Mouse (Mus musculus): ENCODE data around the gene Pglyrp2. TPM values are rescaled to one million over a fixed set of nuclear protein-coding genes. Genes with fewer than 3 reads are reported as not detected.
A peak's percentile ranks its signal among the peaks of the same experiment; 100 is the strongest.

Gene Pglyrp2
- polyA plus RNA-seq, 1 experiment from 2014 or later = 0.07 TPM

DNA sequence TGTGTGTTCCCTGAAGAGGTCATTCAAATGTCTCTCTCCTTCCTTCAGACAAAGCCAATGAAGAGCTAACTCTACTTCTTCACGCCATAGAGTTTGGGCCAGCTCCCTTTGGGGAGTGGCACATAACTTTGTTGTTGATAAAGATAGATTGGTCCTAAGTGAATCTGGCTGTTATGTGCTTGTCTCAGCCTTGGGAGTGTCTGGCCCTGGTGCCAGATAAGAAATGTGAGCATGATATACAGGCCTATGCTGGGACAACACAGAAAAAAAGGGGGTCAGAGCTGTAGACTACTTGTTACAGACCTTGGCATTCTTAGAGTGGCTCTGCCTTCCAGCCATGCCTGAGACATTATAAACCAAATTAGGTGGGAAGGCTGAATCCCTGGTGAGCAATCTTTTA, 58.7 kb downstream of the Pglyrp2 start:
- DNase-seq (ENCODE audit: extremely low spot score, low spot score) = peak; percentile 14

DNA sequence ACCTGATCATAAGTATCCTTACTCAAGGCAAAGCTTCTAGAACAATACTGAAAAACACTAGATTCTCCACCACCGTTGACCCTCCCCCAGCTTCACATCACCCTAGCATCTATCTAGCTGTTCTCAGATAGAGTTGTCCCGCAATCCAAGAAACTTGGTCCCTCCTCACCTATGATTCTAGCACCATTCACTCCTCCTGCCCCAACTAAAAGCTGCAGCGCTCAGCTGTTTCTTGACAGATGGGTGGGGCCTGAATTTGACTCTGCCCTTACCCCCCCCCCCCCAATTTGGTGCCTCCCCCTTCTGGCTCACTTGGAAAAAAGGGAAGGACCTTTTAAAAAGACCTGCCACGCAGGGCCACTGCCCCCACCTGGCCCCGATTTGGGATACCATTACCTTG, 59.1 kb downstream of the Pglyrp2 start:
- DNase-seq (ENCODE audit: extremely low spot score, low spot score) = no peak
- Histone ChIP-seq H3K27ac (peak overlapping the region; percentile 97), H3K4me1 (peaks cover 45% of the 10 kb centered on the region), H3K9me3 (no peaks in the 10 kb centered on the region), H3K27me3 (ENCODE audit: poor library complexity, severe bottlenecking) (peaks cover 4% of the 10 kb centered on the region; the same call in 1 of the 2 replicates), H3K36me3 (replicated peaks) (peaks cover 37% of the 10 kb centered on the region), H3K4me3 (peak overlapping the region; percentile 96)
- 66% methylated on average over 5 of the region's 5 CpGs for whole genome bisulfite sequencing

More for the DNA sequence above, 58.7 kb downstream of the Pglyrp2 start:
- H3K27me3 ChIP-seq (ENCODE audit: poor library complexity, severe bottlenecking) = peaks cover 4% of the 10 kb centered on the region; the same call in 1 of the 2 replicates
- H3K4me1 ChIP-seq = peaks cover 45% of the 10 kb centered on the region
- 78% methylated on average over 1 of the region's 1 CpGs for WGBS
- peak overlapping the region; percentile 96; the same call in 1 of the 2 replicates for H3K4me3 ChIP-seq
- H3K36me3 ChIP-seq (replicated peaks) = peaks cover 32% of the 10 kb centered on the region
- no peaks in the 10 kb centered on the region for H3K9me3 ChIP-seq
- H3K27ac ChIP-seq = peak overlapping the region; percentile 97; the same call in 1 of the 2 replicates

DNA sequence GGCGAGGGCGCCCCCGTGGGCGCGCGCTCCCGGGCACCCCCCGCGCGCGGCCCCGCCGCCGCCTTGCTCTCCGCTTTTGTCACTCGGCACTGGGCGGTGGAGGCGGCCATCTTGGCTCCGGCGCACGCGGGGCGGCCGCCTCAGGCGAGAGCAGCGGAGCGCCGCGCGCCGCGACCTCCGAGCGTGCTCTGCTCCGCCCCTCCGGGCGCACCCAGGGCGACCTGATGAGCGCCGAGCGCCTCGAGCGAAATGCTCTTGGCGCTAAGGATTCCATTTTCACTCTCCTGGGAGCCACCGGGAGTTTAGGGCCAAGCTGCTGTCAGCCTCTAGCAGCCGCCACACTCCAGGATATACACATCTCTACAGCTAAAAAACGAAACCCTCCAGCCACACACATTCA, 59.6 kb downstream of the Pglyrp2 start:
- peak; percentile 85 for DNase-seq (ENCODE audit: extremely low spot score, low spot score)
- Histone ChIP-seq H3K36me3 (replicated peaks) (peaks cover 42% of the 10 kb centered on the region), H3K27me3 (ENCODE audit: poor library complexity, severe bottlenecking) (peaks cover 4% of the 10 kb centered on the region; the same call in 1 of the 2 replicates), H3K9me3 (no peaks in the 10 kb centered on the region), H3K27ac (peak overlapping the region; percentile 97), H3K4me1 (peaks cover 45% of the 10 kb centered on the region), H3K4me3 (peak overlapping the region; percentile 96)
- WGBS = under 1% methylated on average over 43 of the region's 47 CpGs

DNA sequence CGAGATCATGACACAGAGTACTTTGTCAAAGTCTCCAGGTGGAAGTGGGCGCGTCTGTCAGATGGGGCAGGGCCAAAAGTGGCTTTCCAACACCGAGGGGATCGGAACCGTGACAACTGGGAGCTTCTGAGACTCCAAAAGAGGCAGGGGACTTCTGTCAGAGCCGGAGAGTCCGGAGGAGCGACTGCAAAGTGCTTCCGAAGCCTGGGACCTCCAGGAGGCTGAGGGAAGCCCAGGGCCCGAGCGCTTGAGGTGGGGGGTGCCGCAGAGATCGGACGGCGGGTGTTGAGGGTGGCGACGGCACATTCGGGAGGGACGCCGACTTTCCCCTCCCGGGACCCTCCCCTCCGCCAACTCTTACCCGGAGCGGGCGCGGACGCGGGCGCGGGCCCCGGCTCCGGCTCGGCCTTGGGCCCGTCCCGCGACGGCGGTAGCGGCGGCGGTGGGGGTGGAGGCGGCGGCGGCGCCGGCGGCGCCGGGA, 60.1 kb downstream of the Pglyrp2 start:
- Histone ChIP-seq H3K9me3 (no peaks in the 10 kb centered on the region), H3K4me3 (peak overlapping the region; percentile 96), H3K27ac (peak overlapping the region; percentile 97), H3K4me1 (peaks cover 41% of the 10 kb centered on the region), H3K27me3 (ENCODE audit: poor library complexity, severe bottlenecking) (peaks cover 4% of the 10 kb centered on the region; the same call in 1 of the 2 replicates), H3K36me3 (replicated peaks) (peaks cover 47% of the 10 kb centered on the region)
- DNase-seq (ENCODE audit: extremely low spot score, low spot score) = peak; percentile 40
- 1% methylated on average over 31 of the region's 50 CpGs for WGBS

DNA sequence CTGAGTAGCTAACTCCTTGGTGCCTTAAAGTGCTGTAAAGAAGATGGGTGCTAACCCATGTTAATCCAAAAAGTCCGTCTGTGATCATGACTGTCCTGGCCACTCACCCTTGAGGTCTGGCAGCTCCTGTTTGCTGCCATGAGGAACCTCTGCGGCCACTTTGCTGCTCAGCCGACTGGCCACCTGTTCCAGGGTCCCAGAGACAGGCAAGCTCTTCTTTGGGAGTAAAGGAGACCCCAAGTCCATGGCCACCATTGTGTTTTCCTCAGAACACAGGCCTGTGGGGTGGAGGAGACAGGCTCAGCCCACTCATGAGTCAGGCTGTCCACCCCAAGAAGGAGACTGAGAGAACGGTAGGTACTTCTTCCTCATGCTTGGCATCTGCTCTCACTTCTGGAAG, 61.3 kb downstream of the Pglyrp2 start:
- Histone ChIP-seq H3K4me1 (peaks cover 35% of the 10 kb centered on the region), H3K9me3 (no peaks in the 10 kb centered on the region), H3K27ac (peak overlapping the region; percentile 97; the same call in 1 of the 2 replicates), H3K27me3 (ENCODE audit: poor library complexity, severe bottlenecking) (peaks cover 2% of the 10 kb centered on the region; the same call in 1 of the 2 replicates), H3K36me3 (replicated peaks) (peaks cover 58% of the 10 kb centered on the region), H3K4me3 (peak overlapping the region; percentile 96)
- DNase-seq (ENCODE audit: extremely low spot score, low spot score) = peak; percentile 13
- WGBS = 89% methylated on average over 4 of the region's 4 CpGs

Small RNA genes lying within 50 kb of the gene (microRNA-seq; reads per million reads assigned to microRNA genes)
- gene Gm22201 = not detected

Other genes with a start within 250 kb of the Pglyrp2 start
- gene Ephx3, start 234.6 kb downstream of the Pglyrp2 start, polyA plus RNA-seq (2016; fragmentation: Nextera tagmentation; extraction: Ambion mirVana) = 0.09 and 0.20 TPM in 2 replicates
- gene Brd4, start 139.4 kb downstream of the Pglyrp2 start, polyA plus RNA-seq (2016; fragmentation: Nextera tagmentation; extraction: Ambion mirVana) = 112 and 113 TPM in 2 replicates
- gene Akap8, start 102.9 kb downstream of the Pglyrp2 start, polyA plus RNA-seq (2016; fragmentation: Nextera tagmentation; extraction: Ambion mirVana) = 144 and 147 TPM in 2 replicates
- gene Akap8l, start 73.6 kb downstream of the Pglyrp2 start, polyA plus RNA-seq (2016; fragmentation: Nextera tagmentation; extraction: Ambion mirVana) = 79.0 and 79.9 TPM in 2 replicates
- 24.9 and 25.9 TPM in 2 replicates for gene Wiz, start 34.7 kb downstream of the Pglyrp2 start, polyA plus RNA-seq (2016; fragmentation: Nextera tagmentation; extraction: Ambion mirVana)
- gene Rasal3, start 20.6 kb downstream of the Pglyrp2 start, polyA plus RNA-seq (2016; fragmentation: Nextera tagmentation; extraction: Ambion mirVana) = 0.50 and 0.52 TPM in 2 replicates
- 0.46 TPM in 1 of 2 replicates, not detected in the other for gene Cyp4f39, start 28.6 kb upstream of the Pglyrp2 start, polyA plus RNA-seq (2016; fragmentation: Nextera tagmentation; extraction: Ambion mirVana)
- gene Cyp4f17, start 81.9 kb upstream of the Pglyrp2 start, polyA plus RNA-seq (2016; fragmentation: Nextera tagmentation; extraction: Ambion mirVana) = 7.0 and 7.5 TPM in 2 replicates
- gene Cyp4f16, start 112.4 kb upstream of the Pglyrp2 start, polyA plus RNA-seq (2016; fragmentation: Nextera tagmentation; extraction: Ambion mirVana) = 10.7 and 14.1 TPM in 2 replicates
- not detected in 2 replicates for gene Cyp4f37, start 197.1 kb upstream of the Pglyrp2 start, polyA plus RNA-seq (2016; fragmentation: Nextera tagmentation; extraction: Ambion mirVana)
- gene Cyp4f40, start 234.7 kb upstream of the Pglyrp2 start, polyA plus RNA-seq (2016; fragmentation: Nextera tagmentation; extraction: Ambion mirVana) = not detected in 2 replicates